Mouse (Mus musculus) mammary gland, adult 2 months (tissue): ENCODE data around the gene Cfap97d1. TPM values are rescaled to one million over a fixed set of nuclear protein-coding genes. Genes with fewer than 3 reads are reported as not detected.

Experiments
- polyA plus RNA-seq: library from polyadenylated mRNA; depleted of rRNA; stranded (reverse); fragments of >200 nt; gene quantifications from 2 replicates; pipeline ENCODE4 v1.2.3, GENCODE M21; 2012; ENCODE audit warnings: low replicate concordance; rRNA removed

Gene Cfap97d1
- not detected in 2 replicates for polyA plus RNA-seq

DNA sequence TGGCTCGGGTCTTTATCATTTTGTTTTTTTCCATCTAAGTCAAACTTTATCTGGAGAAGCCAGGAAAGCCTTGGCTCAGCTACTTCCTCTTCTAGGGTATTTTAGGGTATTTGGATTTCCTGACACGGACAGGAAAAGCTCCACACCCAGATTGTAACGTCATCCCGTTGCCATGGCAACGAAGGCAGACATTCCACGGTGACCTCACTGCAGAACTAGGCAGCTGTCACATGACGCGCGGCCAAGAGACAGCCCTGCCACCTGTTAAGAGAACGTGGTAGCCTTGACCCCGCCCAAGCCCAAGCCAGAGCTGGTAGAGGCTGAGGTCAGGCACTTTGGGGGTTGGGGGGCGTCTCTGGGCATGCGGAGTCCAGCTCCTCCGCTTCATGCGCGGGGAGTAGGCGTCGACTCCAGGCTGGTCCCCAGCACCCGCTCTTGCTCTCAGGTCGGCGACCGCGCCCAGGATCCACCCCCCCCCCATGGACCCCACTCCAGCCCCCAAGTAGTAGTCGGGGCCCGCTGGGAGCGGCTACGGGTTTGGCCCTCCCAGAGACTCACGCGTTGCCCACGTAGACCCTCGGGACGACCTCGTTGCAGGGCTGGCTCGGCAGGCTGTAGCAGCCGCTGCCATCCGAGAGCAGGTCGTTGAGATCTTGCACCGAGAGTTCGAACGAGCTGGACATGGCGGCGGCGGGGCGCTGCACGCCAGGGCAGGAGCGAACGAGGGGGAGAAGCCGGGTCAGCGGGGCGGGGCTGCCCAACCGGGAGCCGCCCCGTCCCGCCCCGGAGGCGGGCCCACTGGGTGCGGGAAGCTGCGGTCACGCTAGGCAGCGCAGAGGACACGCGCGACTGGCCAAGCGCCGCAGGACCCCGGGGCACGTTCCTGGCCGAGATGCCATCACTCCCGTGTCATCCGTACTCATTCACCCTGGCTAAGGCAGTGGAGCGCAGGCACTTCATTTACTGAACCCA lies at the start of gene Cfap97d1:
TSS of gene Cfap97d1 (plus strand) at position 226 of the 972 bp plus-strand sequence.

DNA sequence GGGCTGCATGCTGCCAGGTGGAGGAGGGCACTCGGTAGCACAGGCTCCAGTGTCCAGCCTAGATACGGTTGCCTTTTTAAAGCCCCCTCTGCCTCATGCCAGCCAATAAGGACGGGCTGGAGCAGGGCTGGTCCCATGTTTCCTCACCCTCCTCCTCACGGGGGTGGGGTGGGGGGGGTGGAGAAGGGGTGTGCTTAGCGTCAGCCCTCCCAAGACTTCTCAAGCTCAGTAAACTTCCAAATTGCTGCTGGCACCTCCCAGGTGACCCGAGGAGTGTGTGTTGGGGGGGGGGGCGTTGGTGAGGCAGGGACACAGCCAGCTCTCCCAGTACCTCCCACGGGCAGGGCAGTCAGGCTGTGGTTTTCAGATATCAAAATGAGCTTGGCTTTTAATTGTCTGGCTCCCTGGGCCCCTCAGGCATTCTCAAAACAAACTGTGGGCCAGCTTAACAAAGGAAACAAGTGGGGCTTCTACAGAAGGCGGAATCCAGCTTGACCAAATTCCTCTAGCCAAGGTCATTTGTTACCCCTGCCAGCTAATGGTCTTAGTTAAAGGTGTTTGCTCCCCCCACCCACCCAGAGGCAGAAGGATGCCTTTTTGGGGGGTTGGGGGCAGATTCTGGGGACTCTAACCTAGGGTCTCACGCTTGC lies 17.0 kb upstream of the Cfap97d1 start, which contains the start of gene Sost:
TSS of gene Sost (minus strand) at position 51 of the 650 bp plus-strand sequence.

DNA sequence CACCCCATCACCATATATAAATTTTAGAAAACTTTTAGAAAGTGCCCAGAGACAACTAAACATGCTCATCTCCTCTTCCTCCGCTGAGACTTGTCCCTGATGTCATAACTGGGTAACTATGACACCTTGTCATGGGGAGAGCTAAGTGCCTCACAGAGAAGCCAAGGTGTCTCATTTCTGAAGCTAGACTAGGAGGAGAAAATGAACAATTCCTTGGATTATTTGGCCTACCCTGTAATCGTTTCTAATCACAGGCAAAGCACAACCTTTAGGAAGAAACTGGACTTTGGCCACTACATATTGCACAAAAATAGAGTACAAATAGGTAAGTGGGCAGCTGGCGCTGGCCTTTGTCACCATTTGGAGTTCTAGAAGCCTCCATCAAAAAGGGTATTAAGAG lies 2.8 kb downstream of the Cfap97d1 start, which contains the start of gene Dusp3:
TSS of gene Dusp3 (minus strand) at position 101 of the 400 bp plus-strand sequence.

DNA sequence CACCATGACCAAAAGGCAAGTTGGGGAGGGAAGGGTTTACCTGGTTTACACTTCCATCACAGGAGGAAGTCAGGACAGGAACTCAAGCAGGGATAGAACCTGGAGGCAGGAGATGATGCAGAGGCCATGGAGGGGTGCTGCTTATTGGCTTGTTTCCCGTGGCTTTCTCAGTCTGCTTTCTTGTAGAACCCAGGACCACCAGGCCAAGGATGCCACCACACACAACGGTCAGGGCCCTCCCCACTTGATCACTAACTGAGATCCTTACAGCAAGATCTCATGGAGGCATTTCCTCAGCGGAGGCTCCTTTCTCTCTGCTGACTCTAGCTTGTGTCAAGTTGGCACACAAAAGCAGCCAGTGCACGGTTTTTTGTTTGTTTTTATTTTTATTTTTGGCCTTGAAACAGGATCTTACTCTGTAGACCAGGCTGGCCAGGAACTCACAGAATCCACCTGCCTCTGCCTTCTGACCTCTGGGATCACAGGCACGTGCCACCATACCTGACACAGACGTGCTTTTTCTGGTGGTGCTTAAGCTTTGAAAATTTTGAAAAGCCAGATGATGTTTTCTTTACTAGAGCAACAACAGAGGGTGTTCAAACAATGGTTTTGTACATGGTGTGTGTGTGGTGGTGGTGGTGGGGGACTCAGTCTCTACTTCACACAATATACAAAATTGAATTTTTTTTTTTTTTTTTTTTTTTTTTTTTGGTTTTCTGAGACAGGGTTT lies 44.2 kb downstream of the Cfap97d1 start, which contains the start of gene Mpp3:
TSS of gene Mpp3 (minus strand) at position 375 of the 730 bp plus-strand sequence.

DNA sequence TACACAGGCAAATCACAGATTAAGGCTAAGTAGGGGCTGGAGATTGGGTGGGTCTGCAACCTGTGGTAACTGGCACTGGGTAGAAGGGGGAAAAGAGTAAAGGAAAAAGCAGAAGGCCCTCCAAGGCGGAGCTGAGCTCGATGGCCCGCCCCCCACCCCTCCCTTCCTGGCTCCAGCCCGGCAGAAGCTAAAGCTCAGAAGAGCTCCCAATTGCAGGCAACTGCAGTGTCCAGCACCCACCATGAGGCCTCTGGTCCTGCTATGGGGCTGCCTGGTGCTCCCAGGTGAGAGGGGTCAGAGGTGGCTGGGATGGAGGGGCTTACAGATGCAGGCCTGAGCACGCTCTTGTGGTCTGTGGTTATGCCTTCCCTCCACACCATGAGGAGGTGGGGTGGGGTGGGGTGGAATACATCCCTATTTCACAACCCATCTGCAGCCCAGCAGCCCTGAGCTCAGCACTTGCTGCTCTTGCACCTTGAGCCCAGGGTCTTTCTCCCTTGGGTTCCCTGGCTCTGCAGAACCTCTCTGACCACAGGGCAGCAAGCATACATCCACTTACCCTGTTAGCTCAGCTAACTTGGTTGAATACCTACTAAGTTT lies 57.4 kb downstream of the Cfap97d1 start, which contains the start of gene Cd300lg:
TSS of gene Cd300lg (plus strand) at position 160 of the 600 bp plus-strand sequence.

Other genes starting within 250 kb of the Cfap97d1 start
- 6.8 and 8.5 TPM in 2 replicates for gene Etv4, start 198.9 kb upstream of the Cfap97d1 start, polyA plus RNA-seq
- 5.5 and 7.7 TPM in 2 replicates for gene Meox1, start 89.9 kb upstream of the Cfap97d1 start, polyA plus RNA-seq
- 0.26 TPM in 1 of 2 replicates, not detected in the other for gene Sost, start 17.3 kb upstream of the Cfap97d1 start, polyA plus RNA-seq
- 105 and 133 TPM in 2 replicates for gene Dusp3, start 2.7 kb downstream of the Cfap97d1 start, polyA plus RNA-seq
- gene Mpp3, start 44.2 kb downstream of the Cfap97d1 start, polyA plus RNA-seq = 4.8 and 7.8 TPM in 2 replicates
- 95.5 and 130 TPM in 2 replicates for gene Cd300lg, start 57.2 kb downstream of the Cfap97d1 start, polyA plus RNA-seq
- gene Mpp2, start 104.2 kb downstream of the Cfap97d1 start, polyA plus RNA-seq = 13.5 and 13.8 TPM in 2 replicates
- gene Ppy, start 117.0 kb downstream of the Cfap97d1 start, polyA plus RNA-seq = not detected in 2 replicates
- gene Pyy, start 123.6 kb downstream of the Cfap97d1 start, polyA plus RNA-seq = not detected in 2 replicates
- gene Nags, start 161.2 kb downstream of the Cfap97d1 start, polyA plus RNA-seq = 0.85 TPM in 1 of 2 replicates, not detected in the other
- 17.0 and 22.2 TPM in 2 replicates for gene Tmem101, start 172.1 kb downstream of the Cfap97d1 start, polyA plus RNA-seq
- 35.8 and 55.6 TPM in 2 replicates for gene Lsm12, start 201.0 kb downstream of the Cfap97d1 start, polyA plus RNA-seq
- 115 and 131 TPM in 2 replicates for gene G6pc3, start 205.3 kb downstream of the Cfap97d1 start, polyA plus RNA-seq
- gene Hdac5, start 245.9 kb downstream of the Cfap97d1 start, polyA plus RNA-seq = 88.0 and 204 TPM in 2 replicates